Mouse (Mus musculus) kidney, embryonic 15.5 days (tissue): ENCODE data around the gene Guca2a. TPM values are rescaled to one million over a fixed set of nuclear protein-coding genes. Genes with fewer than 3 reads are reported as not detected.
"Not testable (repeated sequence)": the region's sequence is repeated elsewhere in the genome, so short reads cannot be mapped to it uniquely, and the experiment has no call there.

Experiments used
- ATAC-seq: fragments of 200-750 bp; cut with Nextera tagmentation; replicated peaks from 2 replicates; pipeline ENCODE4 v1.8.0; 2017; ENCODE audit warnings: moderate TSS enrichment; ENCODE audit not compliant: low FRiP score
- H3K27ac ChIP-seq: fragments of 300-500 bp; sonication (generic); 2 replicates; pipeline ENCODE4 v1.5.1; 2015; ENCODE audit warnings: mild to moderate bottlenecking, inconsistent platforms
- H3K27me3 ChIP-seq: fragments of 300-500 bp; sonication (generic); 2 replicates; pipeline ENCODE4 v1.6.1; 2015; ENCODE audit warnings: inconsistent platforms
- H3K36me3 ChIP-seq: fragments of 300-500 bp; sonication (generic); 2 replicates; pipeline ENCODE4 v1.6.1; 2015; ENCODE audit warnings: inconsistent platforms
- H3K4me1 ChIP-seq: fragments of 300-500 bp; sonication (generic); 2 replicates; pipeline ENCODE4 v1.6.1; 2015; ENCODE audit warnings: inconsistent platforms
- H3K4me2 ChIP-seq: fragments of 300-500 bp; sonication (generic); 2 replicates; pipeline ENCODE4 v1.6.1; 2015; ENCODE audit warnings: moderate library complexity, mild to moderate bottlenecking, inconsistent platforms
- H3K4me3 ChIP-seq: fragments of 300-500 bp; sonication (generic); replicated peaks from 2 replicates; pipeline ENCODE4 v1.5.1; 2015; ENCODE audit warnings: mild to moderate bottlenecking, inconsistent platforms
- H3K9ac ChIP-seq: fragments of 300-500 bp; sonication (generic); 2 replicates; pipeline ENCODE4 v1.6.1; 2015; ENCODE audit warnings: mild to moderate bottlenecking, inconsistent platforms
- H3K9me3 ChIP-seq: fragments of 300-500 bp; sonication (generic); replicated peaks from 2 replicates; pipeline ENCODE4 v1.6.1; 2016; ENCODE audit warnings: inconsistent platforms
- WGBS: fragments of 180-500 bp; shearing (Covaris S2); methylation state at CpG from one replicate; pipeline ENCODE4 v1.1.7; 2015; ENCODE audit warnings: mixed read lengths; 5-methylcytosine and 5-hydroxymethylcytosine counted together
- polyA plus RNA-seq: library from polyadenylated mRNA; unstranded; fragments of >200 nt; fragmentation: Nextera tagmentation; extraction: Ambion mirVana; gene quantifications from 2 replicates; pipeline ENCODE4 v1.2.1, GENCODE M21; 2015

Gene Guca2a
- polyA plus RNA-seq, 1 experiment from 2014 or later, result 5.0 TPM

DNA sequence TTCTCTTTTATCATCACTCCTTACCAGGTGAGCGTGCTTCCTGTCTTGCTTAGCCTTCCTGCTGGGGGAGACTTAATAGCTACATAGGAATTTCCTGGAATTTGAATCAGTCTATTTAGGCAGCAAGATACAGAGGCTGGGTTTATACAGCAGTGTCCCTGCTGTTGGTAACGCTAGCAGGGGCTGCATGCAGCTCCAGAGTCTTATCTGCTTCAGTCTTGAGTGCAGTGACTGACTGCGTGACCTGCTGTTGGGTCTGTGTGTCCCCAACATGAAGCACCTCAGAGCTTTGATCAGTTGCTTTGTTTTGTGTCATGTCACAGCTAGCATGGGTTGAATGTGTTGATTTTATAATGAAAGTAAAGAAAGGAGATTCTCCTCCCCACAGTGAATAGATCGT lies 10.2 kb upstream of the Guca2a start:
- no peak overlapping the region for H3K27ac ChIP-seq
- peaks cover 68% of the 10 kb centered on the region for H3K36me3 ChIP-seq
- 88% methylated on average over 4 of the region's 4 CpGs for WGBS
- no peak overlapping the region for H3K4me2 ChIP-seq
- peaks cover 13% of the 10 kb centered on the region for H3K4me1 ChIP-seq
- ATAC-seq, result no peak
- H3K4me3 ChIP-seq, result no peak overlapping the region
- H3K27me3 ChIP-seq, result no peaks in the 10 kb centered on the region
- no peak overlapping the region for H3K9ac ChIP-seq
- H3K9me3 ChIP-seq, result no peaks in the 10 kb centered on the region

DNA sequence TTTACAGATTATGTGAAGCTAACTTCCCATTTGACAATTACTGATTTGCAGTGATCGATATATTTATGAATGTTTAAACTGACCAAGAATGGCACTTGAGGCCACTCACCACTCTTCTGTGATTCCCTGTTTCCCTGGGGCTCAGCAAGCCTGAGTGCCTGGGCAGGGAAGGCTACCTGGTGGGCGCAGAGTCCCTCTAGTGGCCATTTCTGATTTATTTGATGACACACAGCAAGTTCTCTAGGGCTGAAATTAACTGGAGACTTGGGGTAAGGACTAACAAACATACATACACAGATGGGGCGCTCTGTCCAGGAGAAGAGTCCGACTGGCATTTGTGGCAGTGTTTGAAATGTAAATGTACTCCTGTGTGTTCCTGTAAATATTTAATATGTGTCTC lies 9.1 kb upstream of the Guca2a start:
- not testable (repeated sequence) for ATAC-seq, H3K4me2 ChIP-seq, H3K27me3 ChIP-seq, H3K27ac ChIP-seq, H3K4me3 ChIP-seq, H3K9ac ChIP-seq, H3K9me3 ChIP-seq
- peaks cover 15% of the 10 kb centered on the region for H3K4me1 ChIP-seq
- H3K36me3 ChIP-seq, result peaks cover 62% of the 10 kb centered on the region
- 77% methylated on average over 4 of the region's 4 CpGs for WGBS

- H3K4me2 ChIP-seq, result no peak overlapping the region
- H3K27ac ChIP-seq, result 0 out of 2 replicates have a peak overlapping the region, but pooled peaks have one; percentile 32
- H3K27me3 ChIP-seq, result no peaks in the 10 kb centered on the region
- H3K9me3 ChIP-seq, result no peaks in the 10 kb centered on the region
- no peak overlapping the region for H3K4me3 ChIP-seq
- H3K9ac ChIP-seq, result no peak overlapping the region
- H3K4me1 ChIP-seq, result peaks cover 25% of the 10 kb centered on the region
- ATAC-seq, result peak; percentile 70
- 30% methylated on average over 11 of the region's 11 CpGs for WGBS
- peaks cover 36% of the 10 kb centered on the region for H3K36me3 ChIP-seq
Measured at GRCm38 (mm10) chr4:119631115-119631919, 6.2 kb upstream of the Guca2a start.

DNA sequence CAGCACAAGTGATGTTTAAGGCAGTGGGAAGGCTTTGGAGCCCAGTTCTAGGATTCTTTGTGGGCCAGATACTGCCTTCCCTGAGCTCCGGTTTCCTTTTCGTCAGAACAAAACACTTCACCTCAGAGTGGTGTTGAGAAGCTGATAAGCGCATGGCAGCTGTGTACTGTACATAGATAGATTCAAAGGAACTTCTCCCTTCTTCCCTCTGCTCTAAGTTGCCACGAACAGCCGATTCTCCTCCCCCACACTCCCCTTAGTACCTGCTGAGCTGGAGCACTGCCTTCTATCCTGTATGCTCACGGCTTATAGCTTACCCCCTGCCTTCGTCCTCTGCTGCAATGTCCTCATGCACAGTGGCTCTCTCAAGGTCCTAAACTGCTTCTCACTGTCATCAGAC lies 4.8 kb upstream of the Guca2a start:
- 66% methylated on average over 7 of the region's 7 CpGs for WGBS
- no peak for ATAC-seq

DNA sequence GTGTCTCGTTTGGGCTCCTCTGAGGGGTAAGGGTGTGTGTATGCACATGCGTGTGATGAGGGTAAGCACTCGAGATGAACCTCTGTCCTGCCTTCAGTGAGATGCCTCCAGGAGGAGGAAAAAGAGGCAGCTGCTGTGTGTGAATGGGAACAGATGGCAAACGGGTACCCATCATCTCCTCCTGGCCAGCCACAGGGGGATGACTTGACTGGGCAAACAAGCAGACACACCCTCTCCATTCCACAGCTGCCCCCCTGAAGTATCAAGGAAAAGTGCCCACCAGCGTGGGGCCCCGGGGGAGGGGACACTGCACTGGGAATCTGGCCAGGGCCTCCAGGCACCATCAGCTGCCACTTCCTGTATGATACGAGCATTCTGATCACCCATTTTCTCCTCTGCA lies 4.2 kb upstream of the Guca2a start:
- H3K4me2 ChIP-seq, result no peak overlapping the region
- WGBS, result 62% methylated on average over 7 of the region's 7 CpGs
- no peak overlapping the region for H3K9ac ChIP-seq
- H3K9me3 ChIP-seq, result no peaks in the 10 kb centered on the region
- peaks cover 31% of the 10 kb centered on the region for H3K4me1 ChIP-seq
- H3K27me3 ChIP-seq, result no peaks in the 10 kb centered on the region
- H3K36me3 ChIP-seq, result peaks cover 25% of the 10 kb centered on the region
- ATAC-seq, result no peak
- H3K4me3 ChIP-seq, result no peak overlapping the region
- H3K27ac ChIP-seq, result no peak overlapping the region

More for the DNA sequence above, 4.8 kb upstream of the Guca2a start:
- no peaks in the 10 kb centered on the region for H3K27me3 ChIP-seq
- no peaks in the 10 kb centered on the region for H3K9me3 ChIP-seq
- no peak overlapping the region for H3K4me3 ChIP-seq
- H3K36me3 ChIP-seq, result peaks cover 25% of the 10 kb centered on the region
- no peak overlapping the region for H3K9ac ChIP-seq
- H3K4me1 ChIP-seq, result peaks cover 31% of the 10 kb centered on the region
- no peak overlapping the region for H3K4me2 ChIP-seq
- 0 out of 2 replicates have a peak overlapping the region, but pooled peaks have one; percentile 10 for H3K27ac ChIP-seq

DNA sequence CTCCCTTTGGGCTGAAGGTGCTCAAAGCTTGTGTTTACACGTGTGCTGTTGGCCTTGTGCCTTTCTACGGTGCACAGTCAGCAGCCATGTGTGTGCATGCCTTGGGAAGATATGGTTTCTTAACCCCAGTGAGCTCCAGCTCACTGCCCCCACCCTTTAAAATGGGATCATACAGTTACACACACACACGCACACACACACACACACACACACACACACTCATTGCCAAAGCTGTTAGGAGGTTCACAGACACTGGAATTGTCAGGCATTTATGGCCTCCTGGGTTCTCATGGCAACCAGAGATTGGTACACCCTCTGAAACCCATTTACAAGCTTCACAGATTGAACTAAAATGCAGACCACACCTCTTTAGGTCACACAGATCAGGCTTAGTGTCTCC lies 3.6 kb upstream of the Guca2a start:
- H3K9ac ChIP-seq, result no peak overlapping the region
- no peaks in the 10 kb centered on the region for H3K9me3 ChIP-seq
- no peak overlapping the region for H3K27ac ChIP-seq
- peaks cover 23% of the 10 kb centered on the region for H3K36me3 ChIP-seq
- no peak overlapping the region for H3K4me2 ChIP-seq
- ATAC-seq, result no peak
- no peak overlapping the region for H3K4me3 ChIP-seq
- no peaks in the 10 kb centered on the region for H3K27me3 ChIP-seq
- H3K4me1 ChIP-seq, result peaks cover 31% of the 10 kb centered on the region
- WGBS, result 80% methylated on average over 3 of the region's 3 CpGs

GRCm38 (mm10) chr4:119634908-119635660 lies 2.4 kb upstream of the Guca2a start:
- no peak for ATAC-seq
- Histone ChIP-seq H3K9ac (no peak overlapping the region), H3K4me1 (peaks cover 31% of the 10 kb centered on the region), H3K4me2 (no peak overlapping the region), H3K27me3 (no peaks in the 10 kb centered on the region), H3K36me3 (peaks cover 12% of the 10 kb centered on the region; the same call in 1 of the 2 replicates), H3K9me3 (no peaks in the 10 kb centered on the region), H3K4me3 (no peak overlapping the region), H3K27ac (no peak overlapping the region)
- 51% methylated on average over 6 of the region's 6 CpGs for WGBS

DNA sequence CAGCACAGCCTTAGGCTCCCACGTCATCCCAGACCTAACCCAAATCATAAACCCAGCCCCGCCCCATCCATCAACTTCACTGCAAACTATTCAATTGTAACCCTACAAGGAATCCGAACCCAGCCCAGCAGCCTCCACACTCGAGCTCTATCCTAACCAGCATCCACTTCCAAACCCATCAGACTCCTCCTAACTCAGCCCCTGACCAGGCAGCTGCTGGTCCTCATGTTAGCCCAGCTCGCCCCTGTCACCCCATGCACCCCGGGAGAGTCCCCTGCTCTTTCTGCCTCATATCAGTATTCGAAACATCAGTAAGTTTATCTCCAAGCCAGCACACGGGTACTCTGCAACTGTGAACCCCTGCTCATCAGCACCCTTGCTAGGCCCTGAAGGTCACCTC lies 1.8 kb upstream of the Guca2a start:
- peaks cover 30% of the 10 kb centered on the region for H3K4me1 ChIP-seq
- peaks cover 8% of the 10 kb centered on the region; the same call in 1 of the 2 replicates for H3K36me3 ChIP-seq
- ATAC-seq, result no peak
- no peak overlapping the region for H3K9ac ChIP-seq
- no peak overlapping the region for H3K4me2 ChIP-seq
- H3K4me3 ChIP-seq, result no peak overlapping the region
- H3K27ac ChIP-seq, result no peak overlapping the region
- no peaks in the 10 kb centered on the region for H3K27me3 ChIP-seq
- 70% methylated on average over 8 of the region's 8 CpGs for WGBS
- H3K9me3 ChIP-seq, result no peaks in the 10 kb centered on the region

GRCm38 (mm10) chr4:119636731-119637130 lies 773 bp upstream of the Guca2a start:
- Histone ChIP-seq H3K9ac (no peak overlapping the region), H3K9me3 (no peaks in the 10 kb centered on the region), H3K27ac (peak overlapping the region; percentile 45), H3K36me3 (peaks cover 6% of the 10 kb centered on the region; the same call in 1 of the 2 replicates), H3K4me2 (no peak overlapping the region), H3K4me1 (peaks cover 20% of the 10 kb centered on the region), H3K27me3 (no peaks in the 10 kb centered on the region), H3K4me3 (no peak overlapping the region)
- WGBS, result 79% methylated on average over 7 of the region's 7 CpGs
- no peak for ATAC-seq

DNA sequence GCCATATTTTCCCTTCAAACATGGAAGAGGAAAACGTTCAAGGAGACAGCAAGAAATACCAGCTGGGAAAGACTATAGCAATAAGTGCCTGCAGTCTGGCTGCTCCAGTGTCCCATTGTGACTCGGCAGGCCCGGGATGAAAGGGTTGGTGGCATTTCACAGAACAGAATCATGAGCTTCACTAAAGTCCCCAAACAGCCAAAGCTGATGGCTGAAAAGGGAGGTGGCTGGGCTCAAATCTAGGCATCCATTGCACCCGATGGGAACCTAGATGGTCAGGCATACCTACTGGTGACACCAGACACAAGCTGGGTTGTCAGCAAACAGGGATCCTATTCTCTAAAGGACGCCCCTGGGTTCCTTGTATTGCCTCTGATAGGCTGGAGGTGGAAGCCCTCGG lies 442 bp downstream of the Guca2a start:
- WGBS, result 82% methylated on average over 6 of the region's 6 CpGs
- Histone ChIP-seq H3K27ac (peak overlapping the region; percentile 54), H3K9ac (no peak overlapping the region), H3K4me2 (no peak overlapping the region), H3K27me3 (no peaks in the 10 kb centered on the region), H3K36me3 (no peaks in the 10 kb centered on the region), H3K4me3 (no peak overlapping the region), H3K4me1 (peaks cover 18% of the 10 kb centered on the region), H3K9me3 (peaks cover 3% of the 10 kb centered on the region; the same call in 1 of the 2 replicates)
- no peak for ATAC-seq

GRCm38 (mm10) chr4:119638656-119639055 lies 1.2 kb downstream of the Guca2a start:
- Histone ChIP-seq H3K9me3 (peaks cover 3% of the 10 kb centered on the region; the same call in 1 of the 2 replicates), H3K4me3 (no peak overlapping the region), H3K36me3 (no peaks in the 10 kb centered on the region), H3K27me3 (no peaks in the 10 kb centered on the region), H3K27ac (no peak overlapping the region), H3K4me1 (peaks cover 14% of the 10 kb centered on the region), H3K4me2 (no peak overlapping the region), H3K9ac (no peak overlapping the region)
- 64% methylated on average over 11 of the region's 11 CpGs for WGBS
- ATAC-seq, result no peak

DNA sequence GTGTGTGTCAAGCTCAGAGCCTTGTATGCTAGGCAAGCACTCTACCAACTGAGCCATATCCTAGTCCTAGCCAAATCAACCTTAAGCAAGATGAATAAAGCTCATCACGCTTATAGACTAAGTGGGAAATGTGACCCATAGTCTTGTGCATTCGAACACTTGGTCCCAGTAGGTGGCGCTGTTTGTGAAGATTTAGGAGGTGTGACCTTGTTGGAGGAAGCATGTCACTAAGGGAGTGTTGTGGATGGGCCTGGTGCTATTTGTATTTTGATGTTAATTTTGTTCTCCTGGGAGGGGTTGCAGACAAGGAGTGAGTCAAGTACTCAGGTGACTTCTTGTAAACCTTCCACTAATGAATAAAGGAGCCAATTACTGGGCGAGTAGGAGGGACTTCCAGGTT lies 5.2 kb downstream of the Guca2a start:
- H3K9me3 ChIP-seq, result peaks cover 3% of the 10 kb centered on the region; the same call in 1 of the 2 replicates
- no peak overlapping the region for H3K4me2 ChIP-seq
- no peak for ATAC-seq
- H3K4me3 ChIP-seq, result no peak overlapping the region
- no peaks in the 10 kb centered on the region for H3K27me3 ChIP-seq
- no peak overlapping the region for H3K27ac ChIP-seq
- no peaks in the 10 kb centered on the region for H3K4me1 ChIP-seq
- 87% methylated on average over 4 of the region's 4 CpGs for WGBS
- no peak overlapping the region for H3K9ac ChIP-seq
- H3K36me3 ChIP-seq, result no peaks in the 10 kb centered on the region
